Mouse (Mus musculus) CH12.LX (cell line): ENCODE results near the gene Nfatc2. TPM values are rescaled to one million over a fixed set of nuclear protein-coding genes. Genes with fewer than 3 reads are reported as not detected.
A peak's percentile ranks its signal among the peaks of the same experiment; 100 is the strongest.

Experiments used
- DNase-seq: peaks from one replicate; pipeline ENCODE4 v3.0.0-alpha.2; 2013; ENCODE audit errors: extremely low read depth
- H3K27ac ChIP-seq: 2 replicates; pipeline ENCODE4 v1.5.1; 2012; ENCODE audit warnings: low read depth, mild to moderate bottlenecking, control low read depth, moderate library complexity; ENCODE audit not compliant: insufficient read depth
- H3K27me3 ChIP-seq: replicated peaks from 2 replicates; pipeline ENCODE3; 2012; ENCODE audit warnings: inconsistent platforms
- H3K36me3 ChIP-seq, 2 experiments: replicated peaks in 1 of 2; 2 replicates each; pipeline versions ENCODE3 to v1.6.1; 2012; ENCODE audit warnings: inconsistent platforms in 1 of 2, low read length in 1 of 2, mild to moderate bottlenecking in 1 of 2, mixed read lengths in 1 of 2, moderate library complexity in 1 of 2; ENCODE audit not compliant: control insufficient read depth in 1 of 2, insufficient read depth in 1 of 2
- H3K4me1 ChIP-seq, 2 experiments: 2 replicates each; pipeline ENCODE4 v1.6.1; 2012; ENCODE audit warnings: inconsistent platforms in 1 of 2, moderate library complexity in 1 of 2; ENCODE audit not compliant: insufficient read depth in 2 of 2, control insufficient read depth in 1 of 2
- H3K4me2 ChIP-seq: 2 replicates; pipeline ENCODE4 v1.6.1; 2012; ENCODE audit warnings: low read depth, mild to moderate bottlenecking, control low read depth; ENCODE audit not compliant: poor library complexity, insufficient read depth, severe bottlenecking
- H3K4me3 ChIP-seq, 3 experiments: fragments of 150-350 bp in 1 of 3; sonication (generic) in 1 of 3; replicated peaks in 1 of 3; 2 replicates each; pipeline versions ENCODE3 to v1.5.1; 2011 to 2012; ENCODE audit warnings: low read depth in 2 of 3, low read length in 2 of 3, mild to moderate bottlenecking in 2 of 3, moderate library complexity in 2 of 3, control low read depth in 1 of 3, improper control_type of control experiment in 1 of 3, inconsistent platforms in 1 of 3, mixed read lengths in 1 of 3; ENCODE audit not compliant: poor library complexity in 1 of 3
- H3K79me2 ChIP-seq: replicated peaks from 2 replicates; pipeline ENCODE4 v1.6.1; 2012; ENCODE audit warnings: mild to moderate bottlenecking, moderate library complexity; ENCODE audit not compliant: control insufficient read depth, poor library complexity, insufficient read depth, severe bottlenecking; ENCODE audit errors: extremely low read depth
- H3K9ac ChIP-seq: 2 replicates; pipeline ENCODE4 v1.6.1; 2012; ENCODE audit warnings: low read depth, mild to moderate bottlenecking, control low read depth, moderate library complexity; ENCODE audit not compliant: insufficient read depth
- H3K9me3 ChIP-seq: replicated peaks from 2 replicates; pipeline ENCODE3; 2012; ENCODE audit warnings: low read length, inconsistent platforms, mixed read lengths
- E2F4 ChIP-seq: IDR thresholded peaks from 2 replicates; pipeline ENCODE4 v1.6.1; 2011; ENCODE audit warnings: low read depth, low read length, improper control_type of control experiment; ENCODE audit not compliant: insufficient replicate concordance
- ELF1 ChIP-seq: IDR thresholded peaks from 2 replicates; pipeline ENCODE4 v1.6.1; 2014; ENCODE audit warnings: low read depth, mild to moderate bottlenecking, inconsistent platforms, low read length, improper control_type of control experiment
- GABPA ChIP-seq: IDR thresholded peaks from 2 replicates; pipeline ENCODE4 v1.6.1; 2012; ENCODE audit warnings: low read depth, low read length, improper control_type of control experiment, inconsistent platforms; ENCODE audit not compliant: insufficient replicate concordance
- HCFC1 ChIP-seq: IDR thresholded peaks from 2 replicates; pipeline ENCODE4 v1.6.1; 2012; ENCODE audit warnings: low read depth, mild to moderate bottlenecking, inconsistent platforms, low read length, improper control_type of control experiment
- IRF4 ChIP-seq: IDR thresholded peaks from 2 replicates; pipeline ENCODE4 v1.6.1; 2014; ENCODE audit warnings: low read depth, mild to moderate bottlenecking, inconsistent platforms, low read length, improper control_type of control experiment
- JUND ChIP-seq: conservative IDR thresholded peaks from 2 replicates; pipeline ENCODE4 v1.6.1; 2011; ENCODE audit warnings: low read depth, low read length, improper control_type of control experiment
- MAZ ChIP-seq: IDR thresholded peaks from 2 replicates; pipeline ENCODE4 v1.6.1; 2012; ENCODE audit warnings: low read depth, mild to moderate bottlenecking, inconsistent platforms, low read length, improper control_type of control experiment, moderate library complexity
- MEF2A ChIP-seq: IDR thresholded peaks from 2 replicates; pipeline ENCODE4 v1.6.1; 2014; ENCODE audit warnings: low read depth, mild to moderate bottlenecking, inconsistent platforms, low read length, improper control_type of control experiment, borderline replicate concordance
- PAX5 ChIP-seq: IDR thresholded peaks from 2 replicates; pipeline ENCODE4 v1.6.1; 2012; ENCODE audit warnings: low read length, inconsistent platforms, mixed read lengths
- SIN3A ChIP-seq: IDR thresholded peaks from 2 replicates; pipeline ENCODE4 v1.6.1; 2012; ENCODE audit warnings: low read length, improper control_type of control experiment, inconsistent platforms
- SMC3 ChIP-seq: IDR thresholded peaks from 2 replicates; pipeline ENCODE4 v1.6.1; 2011; ENCODE audit warnings: low read depth, low read length, improper control_type of control experiment
- TBP ChIP-seq: conservative IDR thresholded peaks from 2 replicates; pipeline ENCODE4 v1.6.1; 2011; ENCODE audit warnings: low read depth, low read length, improper control_type of control experiment
- TCF12 ChIP-seq: IDR thresholded peaks from 2 replicates; pipeline ENCODE4 v1.6.1; 2014; ENCODE audit warnings: low read depth, mild to moderate bottlenecking, inconsistent platforms, low read length, improper control_type of control experiment
- UBTF ChIP-seq: IDR thresholded peaks from 2 replicates; pipeline ENCODE4 v1.6.1; 2012; ENCODE audit warnings: low read depth, mild to moderate bottlenecking, inconsistent platforms, low read length, improper control_type of control experiment, moderate library complexity
- ZNF384 ChIP-seq: IDR thresholded peaks from 2 replicates; pipeline ENCODE4 v1.6.1; 2012; ENCODE audit warnings: low read depth, low read length, improper control_type of control experiment, inconsistent platforms
- dilution Hi-C: fragments of 300-500 bp; cut with MboI; formaldehyde crosslinking; loops from 2 replicates; pipeline ENCODE4 v1.14.3; 2020; ENCODE audit warnings: low sequenced_read_pairs; ENCODE audit not compliant: extremely low pct_unique_long_range_greater_than_20kb, extremely low pct_ligation_motif_present
- in situ Hi-C: fragments of 300-500 bp; cut with MboI; formaldehyde crosslinking; loops from 3 replicates; pipeline ENCODE4 v1.14.3; 2019; ENCODE audit warnings: low sequenced_read_pairs, low pct_ligation_motif_present, low pct_unique_long_range_greater_than_20kb, mixed read lengths
- polyA plus RNA-seq: library from polyadenylated mRNA; unstranded; fragments of >175 nt; gene quantifications from 2 replicates; pipeline ENCODE4 v1.2.1, GENCODE M21; 2012; ENCODE audit warnings: low read depth; ENCODE audit not compliant: insufficient read length
- total RNA-seq, 2 experiments: library from RNA; depleted of rRNA; stranded (reverse); fragments of 300-350 nt in 1 of 2; fragments of >200 nt in 1 of 2; gene quantifications; 2 replicates each; pipeline ENCODE4 v1.2.3; 2012 to 2014

The Nfatc2 gene
- total and polyA plus RNA-seq, 3 experiments, result 1.8 to 4.8 (median 3.6) TPM

- H3K4me3 ChIP-seq, result no peak overlapping the region
- no peaks in the 10 kb centered on the region for H3K27me3 ChIP-seq
- peaks cover 6 to 77% of the 10 kb centered on the region in 2 experiments for H3K36me3 ChIP-seq
- dilution Hi-C loops, result no loop called here
- no peak overlapping the region for H3K9ac ChIP-seq
- peak; percentile 65 for TF ChIP-seq ZNF384
- TF ChIP-seq SMC3, result no peak
- H3K9me3 ChIP-seq, result no peaks in the 10 kb centered on the region
- no peak overlapping the region for H3K4me2 ChIP-seq
- H3K27ac ChIP-seq, result no peak overlapping the region
- H3K4me1 ChIP-seq, result peaks cover 27 to 60% of the 10 kb centered on the region in 2 experiments
- no peaks in the 10 kb centered on the region; the same call in 1 of the 2 replicates for H3K79me2 ChIP-seq
- DNase-seq, result no peak
- in situ Hi-C loops, result no loop called here
Observed at GRCm38 (mm10) chr2:168557035-168557434, 44.4 kb downstream of the Nfatc2 start.

GRCm38 (mm10) chr2:168555897-168556670, 45.4 kb downstream of the Nfatc2 start:
- Histone ChIP-seq H3K9ac (peak overlapping the region; percentile 18), H3K36me3 (peaks cover 6 to 77% of the 10 kb centered on the region in 2 experiments), H3K9me3 (no peaks in the 10 kb centered on the region), H3K4me1 (peaks cover 27 to 54% of the 10 kb centered on the region in 2 experiments), H3K27me3 (no peaks in the 10 kb centered on the region), H3K4me2 (peak overlapping the region; percentile 46), H3K27ac (peak overlapping the region; percentile 54), H3K4me3 (peak overlapping the region in 1 of 3 experiments; percentile 3), H3K79me2 (no peaks in the 10 kb centered on the region; the same call in 1 of the 2 replicates)
- dilution Hi-C loops (no loop called here), in situ Hi-C loops (no loop called here)
- DNase-seq, result no peak
- TF ChIP-seq MEF2A, result peak; percentile 16; the same call in 1 of the 2 replicates
- no peak for TF ChIP-seq TCF12
- peak; percentile 19; the same call in 1 of the 2 replicates for TF ChIP-seq ELF1
- no peak for TF ChIP-seq SIN3A
- no peak for TF ChIP-seq GABPA

GRCm38 (mm10) chr2:168553541-168553961, 47.9 kb downstream of the Nfatc2 start:
- Histone ChIP-seq H3K27ac (no peak overlapping the region), H3K9ac (no peak overlapping the region), H3K36me3 (peaks cover 6 to 77% of the 10 kb centered on the region in 2 experiments), H3K79me2 (no peaks in the 10 kb centered on the region; the same call in 1 of the 2 replicates), H3K9me3 (no peaks in the 10 kb centered on the region), H3K27me3 (no peaks in the 10 kb centered on the region), H3K4me1 (peaks cover 22 to 41% of the 10 kb centered on the region in 2 experiments), H3K4me3 (no peak overlapping the region), H3K4me2 (no peak overlapping the region)
- in situ Hi-C loops, result no loop called here
- DNase-seq, result no peak
- dilution Hi-C loops, result no loop called here
- TF ChIP-seq HCFC1, result no peak
- no peak for TF ChIP-seq TBP
- TF ChIP-seq UBTF, result no peak
- TF ChIP-seq PAX5, result no peak
- TF ChIP-seq JUND, result no peak
- TF ChIP-seq ZNF384, result no peak
- no peak for TF ChIP-seq E2F4
- TF ChIP-seq ELF1, result no peak
- no peak for TF ChIP-seq IRF4
- no peak for TF ChIP-seq MAZ
